Mouse (Mus musculus) limb, embryonic 15.5 days (tissue): ENCODE data around the gene Sigmar1. TPM values are rescaled to one million over a fixed set of nuclear protein-coding genes. Genes with fewer than 3 reads are reported as not detected.
"Not testable (repeated sequence)": the region's sequence is repeated elsewhere in the genome, so short reads cannot be mapped to it uniquely, and the experiment has no call there.

Source experiments
- ATAC-seq: fragments of 200-750 bp; cut with Nextera tagmentation; 2 replicates; pipeline ENCODE4 v1.8.0; 2017; ENCODE audit warnings: low read depth, moderate TSS enrichment; ENCODE audit not compliant: insufficient number of reproducible peaks, low FRiP score, low TSS enrichment
- H3K27ac ChIP-seq: fragments of 300-500 bp; sonication (generic); 2 replicates; pipeline ENCODE4 v1.5.1; 2015; ENCODE audit warnings: moderate library complexity, mild to moderate bottlenecking, inconsistent platforms
- H3K27me3 ChIP-seq: fragments of 300-500 bp; sonication (generic); 2 replicates; pipeline ENCODE4 v1.6.1; 2015; ENCODE audit warnings: inconsistent platforms
- H3K36me3 ChIP-seq: fragments of 300-500 bp; sonication (generic); 2 replicates; pipeline ENCODE4 v1.6.1; 2015; ENCODE audit warnings: inconsistent platforms
- H3K4me1 ChIP-seq: fragments of 300-500 bp; sonication (generic); 2 replicates; pipeline ENCODE4 v1.6.1; 2015; ENCODE audit warnings: inconsistent platforms
- H3K4me2 ChIP-seq: fragments of 300-500 bp; sonication (generic); 2 replicates; pipeline ENCODE4 v1.6.1; 2015; ENCODE audit warnings: mild to moderate bottlenecking, inconsistent platforms
- H3K4me3 ChIP-seq: fragments of 300-500 bp; sonication (generic); 2 replicates; pipeline ENCODE4 v1.5.1; 2015; ENCODE audit warnings: mild to moderate bottlenecking, inconsistent platforms
- H3K9ac ChIP-seq: fragments of 300-500 bp; sonication (generic); 2 replicates; pipeline ENCODE4 v1.6.1; 2015; ENCODE audit warnings: inconsistent platforms
- H3K9me3 ChIP-seq: fragments of 300-500 bp; sonication (generic); 2 replicates; pipeline ENCODE4 v1.6.1; 2016; ENCODE audit warnings: inconsistent platforms
- WGBS: fragments of 180-500 bp; shearing (Covaris S2); methylation state at CpG from one replicate; pipeline ENCODE4 v1.1.7; 2015; 5-methylcytosine and 5-hydroxymethylcytosine counted together
- polyA plus RNA-seq: library from polyadenylated mRNA; unstranded; fragments of >200 nt; fragmentation: Nextera tagmentation; extraction: Ambion mirVana; gene quantifications from 2 replicates; pipeline ENCODE4 v1.2.1, GENCODE M21; 2015

Gene Sigmar1
- polyA plus RNA-seq, 1 experiment from 2014 or later, result 76.1 TPM

GRCm38 (mm10) chr4:41704651-41705050, 51.3 kb downstream of the Sigmar1 start:
- no peak for ATAC-seq
- 0% methylated on average over 5 of the region's 5 CpGs for WGBS
- Histone ChIP-seq H3K4me2 (no peak overlapping the region), H3K36me3 (no peaks in the 10 kb centered on the region), H3K9ac (no peak overlapping the region), H3K4me3 (no peak overlapping the region), H3K4me1 (peaks cover 31% of the 10 kb centered on the region), H3K9me3 (no peaks in the 10 kb centered on the region), H3K27ac (no peak overlapping the region), H3K27me3 (peaks cover 45% of the 10 kb centered on the region)

DNA sequence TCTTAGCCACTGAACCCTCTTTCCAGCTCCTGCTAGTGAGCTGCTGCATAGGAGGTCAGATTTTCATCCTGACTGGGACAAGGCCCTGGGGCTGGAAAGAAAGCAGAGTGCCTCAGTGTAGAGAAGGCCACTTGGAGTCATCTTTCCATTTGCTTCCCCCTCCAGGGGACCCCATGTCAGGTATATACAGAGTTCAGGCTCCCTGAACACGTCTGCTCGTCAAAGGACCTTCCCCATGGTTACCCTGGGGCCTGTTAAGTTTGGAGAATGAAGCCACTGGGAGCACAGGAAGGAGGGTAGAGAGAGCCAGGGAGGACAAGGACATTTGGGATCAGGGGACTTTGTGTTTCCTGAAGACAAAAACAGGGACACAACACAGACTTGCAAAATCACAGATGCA, 53.7 kb downstream of the Sigmar1 start:
- H3K9ac ChIP-seq, H3K27ac ChIP-seq, H3K9me3 ChIP-seq, H3K36me3 ChIP-seq, H3K4me2 ChIP-seq, ATAC-seq, H3K4me3 ChIP-seq: not testable (repeated sequence)
- H3K4me1 ChIP-seq, result peaks cover 23% of the 10 kb centered on the region
- 55% methylated on average over 2 of the region's 2 CpGs for WGBS
- H3K27me3 ChIP-seq, result peaks cover 38% of the 10 kb centered on the region

- not testable (repeated sequence) for H3K9me3 ChIP-seq, ATAC-seq, H3K4me3 ChIP-seq, H3K4me2 ChIP-seq, H3K27ac ChIP-seq, H3K4me1 ChIP-seq, H3K36me3 ChIP-seq, H3K9ac ChIP-seq
- peaks cover 20% of the 10 kb centered on the region for H3K27me3 ChIP-seq
- 69% methylated on average over 4 of the region's 8 CpGs for WGBS
Observed at GRCm38 (mm10) chr4:41700224-41700623, 55.7 kb downstream of the Sigmar1 start.

GRCm38 (mm10) chr4:41699783-41700182, 56.2 kb downstream of the Sigmar1 start, which contains the start of gene Il11ra1:
TSS of gene Il11ra1 (plus strand) at chr4:41699989.
- not testable (repeated sequence) for H3K4me2 ChIP-seq, H3K27ac ChIP-seq
- 82% methylated on average over 10 of the region's 10 CpGs for WGBS

DNA sequence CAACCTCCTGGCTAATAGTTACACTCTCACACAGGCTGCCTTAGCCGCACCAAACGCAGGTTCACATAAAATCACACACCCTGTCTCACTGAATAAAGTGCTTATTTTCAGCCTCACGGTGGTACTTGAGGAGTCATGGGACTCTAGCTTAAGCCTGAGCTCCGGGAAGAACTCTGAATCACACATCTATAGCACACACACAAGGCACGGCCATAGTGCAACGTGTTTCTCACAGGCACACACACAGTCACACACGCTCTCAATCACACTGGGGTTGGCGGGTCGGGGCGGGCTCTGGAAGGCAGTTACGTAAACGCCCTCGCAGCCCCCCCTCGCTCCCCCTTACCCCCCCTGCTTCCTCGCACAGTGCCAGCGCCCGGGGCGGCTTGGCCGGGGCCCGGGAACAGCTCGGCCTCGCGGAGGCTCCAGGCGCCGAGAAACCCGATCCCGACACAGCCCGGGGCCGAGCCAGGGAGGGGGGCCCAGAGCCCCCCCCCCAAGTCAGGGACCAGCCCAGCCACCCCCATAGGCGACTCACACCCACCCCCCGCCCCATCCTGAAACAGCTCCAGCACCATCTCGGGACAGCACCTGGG, 57.4 kb downstream of the Sigmar1 start:
- not testable (repeated sequence) for H3K9me3 ChIP-seq, H3K27ac ChIP-seq, H3K4me1 ChIP-seq, H3K4me3 ChIP-seq, H3K36me3 ChIP-seq, ATAC-seq, H3K27me3 ChIP-seq, H3K9ac ChIP-seq
- WGBS, result 4% methylated on average over 25 of the region's 32 CpGs
- H3K4me2 ChIP-seq, result peak overlapping the region; percentile 22; the same call in 1 of the 2 replicates

More at GRCm38 (mm10) chr4:41699783-41700182, 56.2 kb downstream of the Sigmar1 start, which contains the start of gene Il11ra1:
- ATAC-seq, H3K9ac ChIP-seq, H3K36me3 ChIP-seq, H3K9me3 ChIP-seq, H3K4me3 ChIP-seq, H3K4me1 ChIP-seq: not testable (repeated sequence)
- peaks cover 16% of the 10 kb centered on the region for H3K27me3 ChIP-seq

DNA sequence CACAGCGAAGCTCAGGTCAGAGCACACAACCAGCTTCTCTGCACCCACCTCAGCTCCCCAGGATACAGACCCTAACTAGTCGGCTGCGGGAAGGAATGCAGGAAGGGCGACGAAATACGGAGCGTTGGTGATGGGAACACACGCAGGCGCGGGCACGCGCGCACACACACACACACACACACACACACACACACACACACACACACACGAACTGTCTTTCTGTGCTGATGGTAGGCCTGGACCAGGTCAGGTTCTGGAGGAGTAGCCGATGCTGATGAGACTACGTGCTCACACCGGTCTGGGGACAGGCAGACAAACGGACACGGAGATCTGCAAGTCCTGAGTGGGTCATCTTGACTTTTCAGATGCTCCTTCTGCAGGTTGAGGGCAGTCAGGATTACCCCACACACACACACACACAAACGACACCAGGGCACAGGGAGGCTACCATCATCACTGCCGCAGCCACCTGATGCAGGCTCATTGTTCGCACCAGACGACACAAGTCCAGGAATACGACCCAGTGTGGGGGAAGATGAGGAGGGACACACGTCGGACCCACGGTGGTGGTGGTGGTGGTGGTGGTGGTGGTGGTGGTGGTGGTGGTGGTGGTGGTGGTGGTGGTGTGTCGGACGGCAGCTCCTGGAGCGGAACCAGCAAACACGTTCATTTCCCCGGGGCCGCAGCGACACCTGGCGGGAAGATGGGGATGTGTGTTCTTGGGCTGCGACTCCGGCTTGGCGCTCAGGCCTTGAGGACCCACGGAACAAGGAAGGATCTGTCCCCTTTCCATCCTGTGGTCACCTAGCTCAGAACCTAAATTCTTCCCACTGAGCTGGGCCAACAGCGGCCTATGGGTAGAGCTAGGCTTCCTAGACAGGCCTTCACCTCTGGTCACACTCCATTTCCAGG, 58.8 kb downstream of the Sigmar1 start, which contains the start of gene Cntfr:
TSS of gene Cntfr (minus strand) at position 160 of the 912 bp plus-strand sequence.
- H3K4me2 ChIP-seq, H3K9me3 ChIP-seq, ATAC-seq, H3K9ac ChIP-seq, H3K27ac ChIP-seq, H3K4me1 ChIP-seq, H3K4me3 ChIP-seq, H3K36me3 ChIP-seq, H3K27me3 ChIP-seq: not testable (repeated sequence)
- 15% methylated on average over 34 of the region's 40 CpGs for WGBS

DNA sequence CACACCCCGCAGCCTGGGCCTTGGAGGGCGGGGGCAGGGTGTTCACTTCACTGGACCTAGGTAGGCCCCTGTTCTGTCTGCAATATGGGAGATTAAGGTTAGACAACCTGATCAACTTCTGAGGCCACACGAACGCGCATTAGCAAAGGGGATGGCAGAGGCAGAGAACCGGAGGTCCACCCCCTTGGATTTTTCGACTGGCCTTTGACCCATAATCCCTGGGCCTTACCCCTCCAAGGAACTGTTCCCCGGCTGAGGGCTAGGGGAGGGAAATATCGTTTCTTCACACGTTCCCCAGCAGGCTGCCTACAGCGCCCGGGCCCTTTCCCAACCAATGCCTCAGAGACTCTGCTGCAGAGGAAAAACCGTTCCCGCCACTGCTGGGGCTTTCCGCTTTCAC, 59.5 kb downstream of the Sigmar1 start:
- WGBS, result 13% methylated on average over 14 of the region's 15 CpGs
- H3K9ac ChIP-seq, H3K27me3 ChIP-seq, H3K9me3 ChIP-seq, ATAC-seq, H3K27ac ChIP-seq, H3K4me2 ChIP-seq, H3K36me3 ChIP-seq, H3K4me1 ChIP-seq, H3K4me3 ChIP-seq: not testable (repeated sequence)

- not testable (repeated sequence) for H3K9ac ChIP-seq, H3K9me3 ChIP-seq, H3K4me1 ChIP-seq, H3K36me3 ChIP-seq, H3K27me3 ChIP-seq, H3K27ac ChIP-seq, ATAC-seq
- Histone ChIP-seq H3K4me2 (peak overlapping the region; percentile 33; the same call in 1 of the 2 replicates), H3K4me3 (peak overlapping the region; percentile 16; the same call in 1 of the 2 replicates)
- WGBS, result 5% methylated on average over 12 of the region's 38 CpGs
Observed at GRCm38 (mm10) chr4:41695800-41696199, 60.2 kb downstream of the Sigmar1 start.

DNA sequence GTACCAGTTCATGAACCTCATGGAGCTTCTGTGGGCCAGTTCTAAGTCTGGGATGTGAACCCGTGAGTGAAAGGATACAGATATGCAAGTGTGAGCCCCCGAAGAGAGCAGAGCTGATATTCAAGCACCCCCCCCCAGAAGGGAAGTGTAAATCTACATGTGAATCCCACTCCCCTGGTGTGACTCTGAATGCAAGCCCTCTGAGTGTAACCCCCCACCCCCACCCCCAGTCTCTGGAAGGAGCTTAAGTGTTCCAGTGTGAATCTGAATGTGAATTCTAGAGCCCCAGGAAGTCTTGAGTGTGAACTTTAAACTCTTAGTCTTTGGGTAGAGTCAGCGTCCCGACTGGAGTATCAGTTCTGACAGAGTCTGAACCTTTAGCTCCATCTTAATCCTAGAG, 62.4 kb downstream of the Sigmar1 start:
- not testable (repeated sequence) for H3K9ac ChIP-seq, H3K36me3 ChIP-seq, ATAC-seq, H3K4me1 ChIP-seq, H3K4me2 ChIP-seq, H3K4me3 ChIP-seq, H3K9me3 ChIP-seq, H3K27ac ChIP-seq, H3K27me3 ChIP-seq
- WGBS, result 20% methylated on average over 4 of the region's 4 CpGs

- not testable (repeated sequence) for H3K4me3 ChIP-seq, ATAC-seq, H3K27ac ChIP-seq, H3K9me3 ChIP-seq, H3K4me2 ChIP-seq, H3K36me3 ChIP-seq, H3K27me3 ChIP-seq, H3K4me1 ChIP-seq, H3K9ac ChIP-seq
- WGBS, result no CpG with 5 or more reads among the region's 4 CpGs
Observed at GRCm38 (mm10) chr4:41690014-41690413, 65.9 kb downstream of the Sigmar1 start.

DNA sequence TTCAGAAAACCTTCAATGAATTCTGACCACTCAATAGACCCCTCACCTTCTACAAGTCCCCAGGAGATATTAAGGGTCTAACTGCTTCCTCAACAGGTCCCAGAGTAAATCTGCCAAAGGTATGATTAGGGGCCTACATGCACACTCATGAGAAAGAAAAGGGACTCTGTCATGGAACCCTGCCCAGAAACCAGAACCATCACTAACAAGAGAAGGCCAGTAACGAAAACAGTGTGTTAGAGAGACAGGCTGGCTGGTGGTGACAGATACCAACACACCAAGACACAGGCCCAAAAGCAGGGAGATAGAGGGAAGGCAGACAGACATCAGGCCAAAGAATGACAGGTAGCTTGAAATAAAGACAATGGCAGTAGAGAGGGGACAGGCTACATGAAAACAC, 67.4 kb downstream of the Sigmar1 start:
- H3K9me3 ChIP-seq, ATAC-seq, H3K9ac ChIP-seq, H3K27ac ChIP-seq, H3K4me3 ChIP-seq, H3K27me3 ChIP-seq, H3K4me2 ChIP-seq, H3K4me1 ChIP-seq, H3K36me3 ChIP-seq: not testable (repeated sequence)
- WGBS, result 50% methylated on average over 1 of the region's 1 CpGs
